Comparison of ENCODE assay signal across 8 mouse cellular contexts in the genomic region with DNA sequence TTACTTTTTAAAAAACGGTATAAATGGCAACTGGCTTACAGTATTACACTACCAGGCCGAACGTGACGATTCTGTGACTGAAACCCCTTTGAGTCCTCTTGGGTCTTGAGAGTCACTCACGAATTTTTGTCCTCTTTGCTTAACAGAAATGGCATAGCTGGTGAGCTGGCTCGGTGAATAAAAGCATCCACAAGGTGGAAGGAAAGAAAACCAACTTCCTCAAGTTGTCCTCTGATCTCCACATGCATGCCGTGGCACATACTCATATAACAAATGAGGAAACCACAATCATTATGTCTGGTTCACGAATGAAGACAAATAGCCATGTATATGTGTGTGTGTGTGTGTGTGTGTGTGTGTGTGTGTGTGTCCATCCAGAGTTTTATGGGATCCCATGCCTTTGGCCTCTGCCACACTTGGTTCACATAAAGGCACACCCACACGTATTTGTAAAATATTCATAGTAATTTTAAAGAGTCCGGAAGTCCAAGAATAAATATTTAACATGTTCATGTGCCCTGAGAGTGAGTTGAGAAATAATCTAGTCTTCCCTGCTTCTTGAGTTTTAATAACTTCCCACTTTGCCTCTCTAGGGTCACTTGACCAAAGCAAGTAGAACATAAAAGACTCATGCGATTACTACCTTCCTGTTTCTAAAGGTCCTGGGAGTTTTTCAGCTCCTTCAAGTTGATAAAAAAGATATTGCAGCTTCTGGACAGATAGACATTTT. TPM values are rescaled to one million over a fixed set of nuclear protein-coding genes. Genes with fewer than 3 reads are reported as not detected.
A peak's percentile ranks its signal among the peaks of the same experiment; 100 is the strongest.
DNase-seq lines count a peak whose midpoint lies in the region; ATAC-seq and TF ChIP-seq lines count a peak whose summit lies in the region.

No protein-coding gene starts in this region.

- TF ChIP-seq CTCF in kidney, postnatal 0 days (IDR thresholded peaks at IDR 0.05; ENCODE audit: low read depth), result no peak

- H3K4me1 ChIP-seq in kidney, postnatal 0 days (replicated peaks; ENCODE audit: insufficient read depth, low read length), result no peaks in the 10 kb centered on the region
- H3K4me1 ChIP-seq in limb, embryonic 13.5 days, result peaks cover 10% of the 10 kb centered on the region
- peaks cover 6% of the 10 kb centered on the region; the same call in 1 of the 2 replicates for H3K4me1 ChIP-seq in neural tube, embryonic 11.5 days (ENCODE audit: control insufficient read depth, insufficient read depth, low read length)

- DNase-seq in kidney, postnatal 0 days (ENCODE audit: low spot score), result no peak
- DNase-seq in kidney, postnatal 25 days, result no peak
- DNase-seq in neural tube, embryonic 11.5 days (ENCODE audit: low spot score), result no peak
- DNase-seq in T-cell, adult 2 months (ENCODE audit: low spot score), result no peak
- no peak for DNase-seq in gastrocnemius, postnatal 14 days
- DNase-seq in gastrocnemius, adult 8-10 months (ENCODE audit: low spot score in 2 of 2), result no peak

- peak overlapping the region; percentile 78 for H3K4me3 ChIP-seq in kidney, postnatal 0 days (replicated peaks; ENCODE audit: low read depth, low read length)
- peak overlapping the region; percentile 77 for H3K4me3 ChIP-seq in limb, embryonic 13.5 days
- H3K4me3 ChIP-seq in neural tube, embryonic 11.5 days (ENCODE audit: low read depth, low read length), result peak overlapping the region; percentile 82

- H3K36me3 ChIP-seq in kidney, postnatal 0 days (ENCODE audit: insufficient read depth, low read length), result no peaks in the 10 kb centered on the region
- 0 out of 2 replicates have a peak, but pooled peaks cover under 1% of the 10 kb centered on the region for H3K36me3 ChIP-seq in limb, embryonic 13.5 days
- H3K36me3 ChIP-seq in neural tube, embryonic 11.5 days (ENCODE audit: control insufficient read depth, insufficient read depth, low read length), result 0 out of 2 replicates have a peak, but pooled peaks cover 1% of the 10 kb centered on the region

- H3K9me3 ChIP-seq in kidney, postnatal 0 days (replicated peaks; ENCODE audit: low read length), result no peaks in the 10 kb centered on the region
- H3K9me3 ChIP-seq in limb, embryonic 13.5 days, result no peaks in the 10 kb centered on the region
- no peaks in the 10 kb centered on the region for H3K9me3 ChIP-seq in neural tube, embryonic 11.5 days (ENCODE audit: control insufficient read depth, low read length)

- H3K9ac ChIP-seq in kidney, postnatal 0 days (ENCODE audit: low read depth, low read length), result no peak overlapping the region
- 0 out of 2 replicates have a peak overlapping the region, but pooled peaks have one; percentile 8 for H3K9ac ChIP-seq in limb, embryonic 13.5 days
- H3K9ac ChIP-seq in neural tube, embryonic 11.5 days (ENCODE audit: low read length), result 0 out of 2 replicates have a peak overlapping the region, but pooled peaks have one; percentile 19

- H3K27ac ChIP-seq in kidney, postnatal 0 days, result no peak overlapping the region
- no peak overlapping the region for H3K27ac ChIP-seq in limb, embryonic 13.5 days
- H3K27ac ChIP-seq in neural tube, embryonic 11.5 days (ENCODE audit: low read depth, low read length), result no peak overlapping the region

- peak overlapping the region; percentile 88 for H3K4me2 ChIP-seq in kidney, postnatal 0 days (ENCODE audit: low read length)
- peak overlapping the region; percentile 81 for H3K4me2 ChIP-seq in limb, embryonic 13.5 days (replicated peaks)
- H3K4me2 ChIP-seq in neural tube, embryonic 11.5 days (ENCODE audit: low read depth), result peak overlapping the region; percentile 62

- ATAC-seq in kidney, postnatal 0 days (replicated peaks; ENCODE audit: low FRiP score, low read depth), result peak; percentile 40; the same call in 1 of the 2 replicates
- peak; percentile 28 for ATAC-seq in erythroid progenitor cell, adult 5-6 weeks (replicated peaks; ENCODE audit: low FRiP score, poor library complexity, severe bottlenecking)
- peak; percentile 64; the same call in 1 of the 2 replicates for ATAC-seq in limb, embryonic 13.5 days (ENCODE audit: low FRiP score, low read depth)
- no peak for ATAC-seq in neural tube, embryonic 11.5 days (ENCODE audit: insufficient read depth, low FRiP score, low TSS enrichment)

- 35% methylated on average over 11 of the region's 11 CpGs for WGBS in kidney, postnatal 0 days
- 40% methylated on average over 11 of the region's 11 CpGs for WGBS in limb, embryonic 13.5 days
- 49% methylated on average over 11 of the region's 11 CpGs for WGBS in neural tube, embryonic 11.5 days

- no peaks in the 10 kb centered on the region for H3K27me3 ChIP-seq in kidney, postnatal 0 days (ENCODE audit: insufficient read depth, low read length)
- peaks cover 10% of the 10 kb centered on the region for H3K27me3 ChIP-seq in limb, embryonic 13.5 days
- no peaks in the 10 kb centered on the region for H3K27me3 ChIP-seq in neural tube, embryonic 11.5 days (ENCODE audit: control insufficient read depth, insufficient read depth, low read length)

- intact Hi-C loops in gastrocnemius, postnatal 14 days (cut with DNase I; ENCODE audit: low total_unique reads), result no loop called here

RNA-seq across cellular contexts. Expression of a gene that starts 0.6 kb away (rescaled TPM):
- 16.9 and 18.8 TPM in 2 replicates for polyA plus RNA-seq in kidney, postnatal 0 days (2015; fragmentation: Nextera tagmentation; extraction: Ambion mirVana)
- 161 and 187 TPM in 2 replicates for total RNA-seq in erythroid progenitor cell, adult 5-6 weeks (2015; ENCODE audit: low replicate concordance)
- 126 and 183 TPM in 2 replicates for total RNA-seq in erythroid progenitor cell, adult 5-6 weeks (2017; ENCODE audit: low replicate concordance)
- polyA plus RNA-seq in limb, embryonic 13.5 days (2015; fragmentation: Nextera tagmentation; extraction: Ambion mirVana), result 54.0 and 58.5 TPM in 2 replicates
- polyA plus RNA-seq in neural tube, embryonic 11.5 days (2014; fragmentation: Nextera tagmentation; extraction: Ambion mirVana), result 35.5 TPM in 2 replicates
- total RNA-seq in gastrocnemius, postnatal 14 days (2021), result 1 to 10 TPM; 1.5 to 2.1 TPM
- total RNA-seq in gastrocnemius, adult 8-10 months (2022), result not detected

RNA-seq across cellular contexts. Expression of a gene that starts 6.4 kb away (rescaled TPM):
- 0.61 and 0.65 TPM in 2 replicates for polyA plus RNA-seq in kidney, postnatal 0 days (2015; fragmentation: Nextera tagmentation; extraction: Ambion mirVana)
- 0.84 TPM in 1 of 2 replicates, not detected in the other for total RNA-seq in erythroid progenitor cell, adult 5-6 weeks (2015; ENCODE audit: low replicate concordance)
- total RNA-seq in erythroid progenitor cell, adult 5-6 weeks (2017; ENCODE audit: low replicate concordance), result not detected in 2 replicates
- 0.06 and 0.11 TPM in 2 replicates for polyA plus RNA-seq in limb, embryonic 13.5 days (2015; fragmentation: Nextera tagmentation; extraction: Ambion mirVana)
- 0.09 TPM in 1 of 2 replicates, not detected in the other for polyA plus RNA-seq in neural tube, embryonic 11.5 days (2014; fragmentation: Nextera tagmentation; extraction: Ambion mirVana)
- under 1 TPM; 0.13 to 0.23 TPM for total RNA-seq in gastrocnemius, postnatal 14 days (2021)
- total RNA-seq in gastrocnemius, adult 8-10 months (2022), result under 1 TPM in 2 of 4 experiments, not detected in 2; 0.10 to 0.13 TPM

RNA-seq across cellular contexts. Expression of a gene that starts 40.0 kb away (rescaled TPM):
- 61.4 and 66.2 TPM in 2 replicates for polyA plus RNA-seq in kidney, postnatal 0 days (2015; fragmentation: Nextera tagmentation; extraction: Ambion mirVana)
- total RNA-seq in erythroid progenitor cell, adult 5-6 weeks (2015; ENCODE audit: low replicate concordance), result 1.4 TPM in 1 of 2 replicates, not detected in the other
- 5.8 and 7.5 TPM in 2 replicates for total RNA-seq in erythroid progenitor cell, adult 5-6 weeks (2017; ENCODE audit: low replicate concordance)
- 26.2 and 29.5 TPM in 2 replicates for polyA plus RNA-seq in limb, embryonic 13.5 days (2015; fragmentation: Nextera tagmentation; extraction: Ambion mirVana)
- 25.2 and 25.7 TPM in 2 replicates for polyA plus RNA-seq in neural tube, embryonic 11.5 days (2014; fragmentation: Nextera tagmentation; extraction: Ambion mirVana)
- total RNA-seq in gastrocnemius, postnatal 14 days (2021), result 10 to 100 TPM; 77.4 to 77.8 TPM
- total RNA-seq in gastrocnemius, adult 8-10 months (2022), result 100 to 1,000 TPM; 133 to 144 (median 141) TPM

RNA-seq across cellular contexts. Expression of a gene that starts 43.6 kb away (rescaled TPM):
- 41.2 and 42.4 TPM in 2 replicates for polyA plus RNA-seq in kidney, postnatal 0 days (2015; fragmentation: Nextera tagmentation; extraction: Ambion mirVana)
- 8.4 and 12.3 TPM in 2 replicates for total RNA-seq in erythroid progenitor cell, adult 5-6 weeks (2015; ENCODE audit: low replicate concordance)
- 2.0 and 4.5 TPM in 2 replicates for total RNA-seq in erythroid progenitor cell, adult 5-6 weeks (2017; ENCODE audit: low replicate concordance)
- 33.5 and 34.6 TPM in 2 replicates for polyA plus RNA-seq in limb, embryonic 13.5 days (2015; fragmentation: Nextera tagmentation; extraction: Ambion mirVana)
- 23.2 and 25.6 TPM in 2 replicates for polyA plus RNA-seq in neural tube, embryonic 11.5 days (2014; fragmentation: Nextera tagmentation; extraction: Ambion mirVana)
- 10 to 100 TPM; 13.7 to 15.4 TPM for total RNA-seq in gastrocnemius, postnatal 14 days (2021)
- 10 to 100 TPM; 21.5 to 28.3 (median 24.5) TPM for total RNA-seq in gastrocnemius, adult 8-10 months (2022)

Comparison
In these comparisons a context has a peak if more than half of its experiments do, and no peak if none do; other contexts are left out.
1. RNA of a gene that starts 0.6 kb away (total RNA-seq): 126 to 187 TPM in erythroid progenitor cell, adult 5-6 weeks; 1.5 to 2.1 TPM in gastrocnemius, postnatal 14 days and not detected in gastrocnemius, adult 8-10 months; every median in the first group is over 10 times any median in the second.
2. RNA of a gene that starts 40.0 kb away (total RNA-seq): 133 to 144 TPM in gastrocnemius, adult 8-10 months and 77.4 to 77.8 TPM in gastrocnemius, postnatal 14 days; 1.4 to 7.5 TPM in erythroid progenitor cell, adult 5-6 weeks; every median in the first group is over 4 times any median in the second.
3. Peak in every context shown above with its lines, with median percentiles within 50 percentile points of each other: H3K4me2 ChIP-seq and H3K4me3 ChIP-seq.